In the genomic region with DNA sequence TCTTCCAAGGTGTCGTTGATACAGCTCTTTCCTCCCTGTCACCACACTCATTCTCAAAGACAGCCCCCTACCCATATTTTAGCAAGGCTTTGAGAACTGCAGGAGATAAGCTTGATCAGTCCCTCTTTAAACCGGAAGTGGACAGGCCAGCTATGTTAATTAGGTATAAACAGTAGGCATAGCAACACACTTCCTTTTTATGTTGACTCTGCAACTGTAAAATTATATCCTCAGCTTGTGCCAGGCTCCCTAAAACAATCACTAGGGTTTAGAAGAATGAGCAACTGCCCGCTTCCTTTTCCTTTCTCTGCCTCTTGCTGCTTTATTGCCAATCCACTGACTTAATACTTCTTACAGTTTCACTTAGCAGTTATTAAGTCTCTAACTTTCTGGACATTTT, we compare ENCODE assay signal across 20 mouse cellular contexts.
A peak's percentile ranks its signal among the peaks of the same experiment; 100 is the strongest.
DNase-seq lines count a peak whose midpoint lies in the region; ATAC-seq lines count a peak whose summit lies in the region.
"Had no signal": no experiment of that assay in that cellular context is flagged by ENCODE, and none has a peak within 500 bp of the region (broad histone marks: within the 10 kb centered on the region; RNA-seq: fewer than 3 reads in every experiment).

No protein-coding gene starts in this region.

- no peaks in the 10 kb centered on the region for H3K9me3 ChIP-seq in forebrain, embryonic 16.5 days (ENCODE audit: control insufficient read depth, low read length)
- no peaks in the 10 kb centered on the region for H3K9me3 ChIP-seq in forebrain, embryonic 11.5 days (ENCODE audit: control insufficient read depth, low read length)
- H3K9me3 ChIP-seq in lung, embryonic 16.5 days (ENCODE audit: control insufficient read depth, low read length) = no peaks in the 10 kb centered on the region
- no peaks in the 10 kb centered on the region for H3K9me3 ChIP-seq in neural tube, embryonic 15.5 days (replicated peaks)
- H3K9me3 ChIP-seq: forebrain, embryonic 12.5 days; heart, embryonic 10.5 days; megakaryocyte, embryonic 14.5 days; midbrain, embryonic 15.5 days had no signal

- no peaks in the 10 kb centered on the region for H3K4me1 ChIP-seq in forebrain, embryonic 16.5 days (replicated peaks; ENCODE audit: control insufficient read depth, insufficient read depth, low read length)
- H3K4me1 ChIP-seq in forebrain, embryonic 11.5 days (replicated peaks; ENCODE audit: control insufficient read depth, insufficient read depth, low read length) = no peaks in the 10 kb centered on the region
- no peaks in the 10 kb centered on the region for H3K4me1 ChIP-seq in lung, embryonic 16.5 days (replicated peaks; ENCODE audit: control insufficient read depth, insufficient read depth, low read length)
- H3K4me1 ChIP-seq in neural tube, embryonic 15.5 days = no peaks in the 10 kb centered on the region
- H3K4me1 ChIP-seq: forebrain, embryonic 12.5 days; midbrain, embryonic 15.5 days had no signal

- H3K4me2 ChIP-seq in forebrain, embryonic 16.5 days (ENCODE audit: low read length) = no peak overlapping the region
- H3K4me2 ChIP-seq in forebrain, embryonic 11.5 days (ENCODE audit: low read depth, low read length, severe bottlenecking) = no peak overlapping the region
- H3K4me2 ChIP-seq in lung, embryonic 16.5 days (ENCODE audit: low read depth, low read length) = no peak overlapping the region
- H3K4me2 ChIP-seq in neural tube, embryonic 15.5 days = no peak overlapping the region
- H3K4me2 ChIP-seq: forebrain, embryonic 12.5 days; midbrain, embryonic 15.5 days had no signal

- no peak for DNase-seq in forebrain, embryonic 11.5 days (ENCODE audit: low spot score)
- no peak for DNase-seq in lung, adult 18-20 months
- DNase-seq in large intestine, adult 2 months (ENCODE audit: low read depth, low spot score) = peak; percentile 11
- DNase-seq in splenic B cell, adult 2 months (ENCODE audit: low read depth, low spot score) = peak; percentile 24
- DNase-seq in kidney, postnatal 25 days = no peak
- DNase-seq: adrenal gland, postnatal 14 days; cerebellum, postnatal 36 days; kidney, adult 2 months; kidney, postnatal 36 days; thymus, postnatal 14 days had no signal

- no peaks in the 10 kb centered on the region for H3K36me3 ChIP-seq in forebrain, embryonic 16.5 days (ENCODE audit: control insufficient read depth, insufficient read depth)
- H3K36me3 ChIP-seq in forebrain, embryonic 11.5 days (ENCODE audit: control insufficient read depth, insufficient read depth, low read length) = no peaks in the 10 kb centered on the region
- H3K36me3 ChIP-seq in lung, embryonic 16.5 days (ENCODE audit: control insufficient read depth, insufficient read depth, low read length) = no peaks in the 10 kb centered on the region
- no peaks in the 10 kb centered on the region for H3K36me3 ChIP-seq in splenic B cell, adult 2 months (ENCODE audit: control insufficient read depth, insufficient read depth, low read length, poor library complexity, severe bottlenecking)
- H3K36me3 ChIP-seq in neural tube, embryonic 15.5 days = no peaks in the 10 kb centered on the region
- H3K36me3 ChIP-seq: forebrain, embryonic 12.5 days; heart, embryonic 10.5 days; midbrain, embryonic 15.5 days had no signal

- 80% methylated on average over 3 of the region's 3 CpGs for WGBS in forebrain, embryonic 16.5 days
- 86% methylated on average over 3 of the region's 3 CpGs for WGBS in forebrain, embryonic 11.5 days
- 56% methylated on average over 3 of the region's 3 CpGs for WGBS in lung, embryonic 16.5 days
- 27% methylated on average over 3 of the region's 3 CpGs for WGBS in large intestine, adult 2 months
- 79% methylated on average over 3 of the region's 3 CpGs for whole genome bisulfite sequencing in neural tube, embryonic 15.5 days

- H3K27me3 ChIP-seq in forebrain, embryonic 16.5 days (replicated peaks; ENCODE audit: control insufficient read depth, insufficient read depth, low read length) = no peaks in the 10 kb centered on the region
- no peaks in the 10 kb centered on the region for H3K27me3 ChIP-seq in forebrain, embryonic 11.5 days (ENCODE audit: control insufficient read depth, insufficient read depth, low read length)
- no peaks in the 10 kb centered on the region for H3K27me3 ChIP-seq in lung, embryonic 16.5 days (ENCODE audit: control insufficient read depth, insufficient read depth, low read depth, low read length)
- H3K27me3 ChIP-seq in splenic B cell, adult 2 months (ENCODE audit: control insufficient read depth, insufficient read depth, low read length, poor library complexity, severe bottlenecking) = no peaks in the 10 kb centered on the region
- H3K27me3 ChIP-seq in neural tube, embryonic 15.5 days (replicated peaks) = no peaks in the 10 kb centered on the region
- H3K27me3 ChIP-seq: CH12.LX; forebrain, embryonic 12.5 days; megakaryocyte, embryonic 14.5 days; midbrain, embryonic 15.5 days had no signal

- no peak overlapping the region for H3K9ac ChIP-seq in forebrain, embryonic 16.5 days (replicated peaks; ENCODE audit: low read depth, low read length)
- H3K9ac ChIP-seq in forebrain, embryonic 11.5 days (ENCODE audit: low read length) = no peak overlapping the region
- H3K9ac ChIP-seq in lung, embryonic 16.5 days (ENCODE audit: low read length) = no peak overlapping the region
- no peak overlapping the region for H3K9ac ChIP-seq in neural tube, embryonic 15.5 days (replicated peaks)
- H3K9ac ChIP-seq: forebrain, embryonic 12.5 days; liver, embryonic 14.5 days; midbrain, embryonic 15.5 days had no signal

- no peak overlapping the region for H3K27ac ChIP-seq in forebrain, embryonic 16.5 days (ENCODE audit: low read length)
- H3K27ac ChIP-seq in forebrain, embryonic 11.5 days (ENCODE audit: low read depth, low read length) = no peak overlapping the region
- no peak overlapping the region for H3K27ac ChIP-seq in lung, embryonic 16.5 days (ENCODE audit: low read length)
- H3K27ac ChIP-seq in neural tube, embryonic 15.5 days (replicated peaks) = no peak overlapping the region
- H3K27ac ChIP-seq: forebrain, embryonic 12.5 days; heart, embryonic 10.5 days; liver, embryonic 14.5 days; midbrain, embryonic 15.5 days had no signal

- 0 out of 2 replicates have a peak, but pooled peaks have one; percentile 8 for ATAC-seq in forebrain, embryonic 16.5 days
- no peak for ATAC-seq in forebrain, embryonic 11.5 days (replicated peaks; ENCODE audit: low FRiP score)
- ATAC-seq in lung, embryonic 16.5 days (ENCODE audit: low read depth) = peak; percentile 36; the same call in 1 of the 2 replicates
- ATAC-seq in neural tube, embryonic 15.5 days (ENCODE audit: low FRiP score) = no peak
- ATAC-seq: inflammation-experienced regulatory T-cells, adult 6 months; midbrain, embryonic 15.5 days had no signal

- no peak overlapping the region for H3K4me3 ChIP-seq in forebrain, embryonic 16.5 days (replicated peaks; ENCODE audit: low read length)
- no peak overlapping the region for H3K4me3 ChIP-seq in forebrain, embryonic 11.5 days (ENCODE audit: low read depth, low read length)
- H3K4me3 ChIP-seq in lung, embryonic 16.5 days (ENCODE audit: low read length) = no peak overlapping the region
- H3K4me3 ChIP-seq in neural tube, embryonic 15.5 days (replicated peaks) = no peak overlapping the region
- H3K4me3 ChIP-seq: forebrain, embryonic 12.5 days; heart, embryonic 10.5 days; megakaryocyte, embryonic 14.5 days; midbrain, embryonic 15.5 days had no signal

Comparison
In these comparisons a context has a peak if more than half of its experiments do, and no peak if none do; other contexts are left out.
1. ATAC-seq: peak in forebrain, embryonic 16.5 days (single experiment) and lung, embryonic 16.5 days (single experiment); none in forebrain, embryonic 11.5 days (single experiment) and neural tube, embryonic 15.5 days (single experiment).
2. DNase-seq: peak in large intestine, adult 2 months (single experiment) and splenic B cell, adult 2 months (single experiment); none in forebrain, embryonic 11.5 days (single experiment), lung, adult 18-20 months (0 of 2) and kidney, postnatal 25 days (0 of 2).